Mouse (Mus musculus) c-Kit-negative CD71-positive TER-119-positive erythroid progenitor cells, embryonic 14.5 days (primary cell): ENCODE data around the gene Mta3.

Experiments
- DNase-seq: peaks from one replicate; pipeline ENCODE4 v3.0.0-alpha.2; 2013; ENCODE audit warnings: low read depth, low spot score

The Mta3 gene

DNA sequence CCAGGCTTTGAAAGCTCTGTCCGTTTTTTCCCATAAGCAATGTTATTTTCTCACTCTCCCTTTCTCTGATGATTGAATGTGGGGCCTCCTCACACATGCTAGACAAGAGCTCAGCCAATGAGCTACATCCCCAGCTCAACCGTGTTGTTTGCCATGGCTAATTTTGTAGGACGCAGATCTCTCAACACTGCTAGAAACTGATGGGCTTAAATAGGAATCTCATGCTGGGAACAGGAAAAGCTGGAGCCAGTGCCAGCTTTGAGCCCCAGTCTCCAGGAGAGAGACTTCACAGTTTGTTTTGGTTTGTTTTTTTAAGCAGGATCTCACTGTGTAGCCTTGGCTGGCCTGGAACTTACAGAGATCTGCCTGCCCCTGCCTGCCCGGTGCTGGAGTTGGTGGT lies 53.6 kb downstream of the Mta3 start:
- no peak for DNase-seq

GRCm38 (mm10) chr17:83764538-83764937 lies 58.6 kb downstream of the Mta3 start:
- no peak for DNase-seq

DNA sequence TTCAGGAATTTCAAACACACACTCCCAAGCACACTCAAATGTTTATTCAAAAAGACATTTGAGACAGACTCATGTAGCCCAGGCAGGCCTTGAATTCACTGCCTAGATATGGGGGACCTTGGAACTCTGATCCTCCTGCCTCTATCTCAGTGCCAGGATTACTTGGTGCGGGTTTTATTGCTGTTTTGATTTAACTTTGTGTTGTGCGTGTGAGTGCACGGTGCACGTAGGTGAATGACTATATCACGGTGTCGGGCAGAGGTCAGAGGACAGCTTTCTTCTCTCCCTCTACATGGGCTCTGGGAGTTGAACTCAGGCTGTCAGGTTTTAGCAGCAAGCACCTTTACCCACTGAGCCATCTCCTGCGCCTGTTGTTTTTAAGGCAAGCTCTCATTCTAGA lies 61.1 kb downstream of the Mta3 start:
- DNase-seq = no peak

GRCm38 (mm10) chr17:83768309-83768708 lies 62.3 kb downstream of the Mta3 start:
- no peak for DNase-seq

- DNase-seq = no peak
Measured at GRCm38 (mm10) chr17:83770371-83770770, 64.4 kb downstream of the Mta3 start.

DNA sequence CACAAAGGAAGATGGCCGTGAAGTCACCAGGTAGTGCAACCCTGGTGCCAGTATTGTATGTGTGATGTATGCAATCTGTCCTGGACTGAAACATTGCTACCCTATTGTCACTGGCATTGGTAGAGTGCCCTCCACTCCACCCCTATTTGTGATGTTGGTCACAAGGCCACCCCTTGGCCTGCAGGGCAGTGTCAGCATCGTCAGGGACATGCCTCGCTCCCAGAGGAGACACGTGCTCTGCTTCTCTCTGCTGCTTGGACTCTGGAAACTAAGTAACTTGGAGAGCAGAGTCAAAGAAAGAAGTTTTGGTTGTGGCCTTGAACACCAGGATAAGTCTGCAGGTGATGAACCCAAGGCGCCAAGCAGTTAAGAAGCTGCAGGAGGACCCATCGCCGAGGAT lies 65.0 kb downstream of the Mta3 start:
- no peak for DNase-seq

GRCm38 (mm10) chr17:83772110-83772509 lies 66.1 kb downstream of the Mta3 start:
- DNase-seq = no peak

DNA sequence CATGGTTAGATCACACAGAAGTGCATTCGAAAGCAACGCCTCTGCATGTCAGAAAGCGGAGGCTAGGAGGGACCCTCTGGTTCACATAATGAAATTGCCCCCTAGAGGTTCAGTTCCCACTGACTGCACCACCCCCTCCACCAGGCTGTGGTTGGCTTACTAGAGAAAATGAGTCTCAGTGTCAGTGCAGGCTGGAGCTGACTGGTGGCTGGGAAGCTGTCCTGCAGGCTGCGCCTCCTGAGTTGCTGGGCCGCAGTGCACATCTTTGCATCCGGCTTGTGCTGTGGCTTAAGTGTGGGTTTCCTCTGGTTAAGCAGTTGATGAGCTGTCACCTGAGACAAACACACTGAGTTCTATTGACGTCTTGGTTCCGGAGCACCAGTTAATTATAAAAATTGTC lies 66.7 kb downstream of the Mta3 start:
- no peak for DNase-seq

GRCm38 (mm10) chr17:83776965-83777364 lies 71.0 kb downstream of the Mta3 start:
- DNase-seq = no peak

DNA sequence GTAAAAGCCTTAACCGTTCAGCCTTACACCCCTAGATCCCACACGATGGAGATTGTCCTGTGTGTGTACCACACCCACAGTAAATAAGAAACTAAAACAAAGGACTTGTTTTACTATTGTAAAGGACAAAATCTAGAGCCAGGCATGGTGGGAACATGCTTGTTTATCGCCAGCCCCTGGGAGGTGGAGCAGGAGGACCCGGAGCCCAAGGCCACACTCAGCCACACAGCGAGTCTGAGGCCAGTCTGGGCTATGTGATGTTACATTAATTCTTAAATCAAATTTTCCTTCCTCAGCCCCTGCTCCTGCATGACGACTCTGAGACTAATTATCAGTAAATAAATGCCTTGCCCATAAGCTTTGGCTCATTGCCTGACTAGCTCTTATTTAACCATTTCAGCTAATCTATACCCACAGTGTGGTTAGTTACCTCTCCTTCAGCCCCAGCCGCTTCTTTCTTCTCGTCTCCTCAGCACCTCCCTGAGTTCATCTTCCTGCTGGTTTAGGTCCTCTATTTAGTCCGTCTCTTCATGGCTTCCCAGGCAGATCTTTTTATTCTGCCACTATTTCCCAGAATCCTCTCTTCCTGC lies 71.6 kb downstream of the Mta3 start:
- DNase-seq = no peak

GRCm38 (mm10) chr17:83780228-83780627 lies 74.3 kb downstream of the Mta3 start:
- peak; percentile 44 for DNase-seq

DNA sequence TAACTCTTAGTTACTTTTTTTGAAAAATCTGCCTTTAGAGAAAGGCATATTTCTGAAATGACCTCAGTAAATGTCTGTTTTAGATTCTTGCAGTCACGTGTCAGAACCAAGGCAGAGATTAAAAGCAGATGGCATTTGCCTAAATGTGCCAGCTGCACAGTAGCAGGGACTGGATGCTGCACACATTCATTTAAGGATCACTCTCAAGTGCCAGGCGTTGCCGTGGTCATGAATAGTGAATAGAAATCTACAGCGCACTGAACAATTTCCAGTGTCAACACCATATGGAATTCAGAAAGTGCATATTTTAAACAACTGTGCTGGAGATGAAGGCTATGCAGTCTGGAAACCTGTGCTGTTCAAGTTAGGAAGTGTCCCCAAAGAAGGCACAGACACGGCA lies 76.8 kb downstream of the Mta3 start:
- DNase-seq = no peak

DNA sequence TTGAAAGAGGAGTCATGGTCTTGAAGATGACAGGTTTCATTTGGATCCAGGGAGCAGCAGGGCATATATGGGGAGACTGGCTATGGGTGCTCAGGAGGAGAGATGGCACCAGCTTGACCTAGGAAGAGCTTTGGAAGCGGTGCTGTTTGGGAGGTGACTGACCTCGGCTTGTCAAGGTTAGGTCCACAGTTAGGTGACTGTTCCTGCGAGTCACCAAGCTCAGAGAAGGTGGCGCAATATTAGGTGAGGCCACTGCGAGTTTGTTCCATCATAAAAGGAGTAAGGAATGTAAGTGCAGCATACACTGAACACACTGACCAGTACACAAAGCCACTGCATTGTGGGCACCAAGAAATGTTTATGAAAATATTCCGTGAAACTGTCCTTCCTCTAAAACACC lies 80.5 kb downstream of the Mta3 start:
- no peak for DNase-seq

DNA sequence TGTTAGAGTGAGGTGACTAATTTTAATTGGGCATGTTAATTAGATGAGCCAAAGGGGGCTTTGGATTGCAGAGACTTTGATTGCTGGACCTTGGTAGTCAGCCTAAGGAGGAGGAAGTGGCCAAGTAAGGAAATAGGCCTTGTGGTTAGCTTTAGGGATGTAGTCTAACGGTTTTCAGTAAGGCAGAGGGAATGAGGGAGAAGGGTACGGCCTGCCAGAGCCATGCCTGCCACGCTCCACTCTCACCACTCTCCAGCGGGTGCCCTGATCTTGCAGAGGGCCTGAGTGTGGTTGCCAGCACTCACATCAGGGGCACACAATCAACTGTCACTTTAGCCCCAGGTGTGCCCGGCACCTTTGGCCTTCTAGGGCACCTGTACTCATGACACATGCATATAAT lies 84.2 kb downstream of the Mta3 start:
- DNase-seq = no peak

DNA sequence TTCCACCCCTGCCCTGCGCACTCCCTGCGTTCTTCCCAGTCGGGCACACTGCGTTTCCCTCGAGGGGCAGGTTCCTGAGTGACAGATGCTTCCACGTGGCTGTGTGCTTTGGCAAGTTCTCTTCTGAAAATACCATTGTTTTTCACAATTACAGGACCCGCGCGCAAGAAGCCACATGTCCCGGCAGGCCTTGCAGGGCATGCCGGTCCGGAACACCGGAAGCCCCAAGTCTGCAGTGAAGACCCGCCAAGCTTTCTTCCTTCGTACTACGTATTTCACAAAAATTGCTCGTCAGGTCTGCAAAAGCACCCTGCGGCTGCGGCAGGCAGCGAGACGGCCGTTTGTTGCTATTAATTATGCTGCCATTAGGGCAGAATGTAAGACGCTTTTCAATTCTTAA lies 86.4 kb downstream of the Mta3 start:
- DNase-seq = no peak

DNA sequence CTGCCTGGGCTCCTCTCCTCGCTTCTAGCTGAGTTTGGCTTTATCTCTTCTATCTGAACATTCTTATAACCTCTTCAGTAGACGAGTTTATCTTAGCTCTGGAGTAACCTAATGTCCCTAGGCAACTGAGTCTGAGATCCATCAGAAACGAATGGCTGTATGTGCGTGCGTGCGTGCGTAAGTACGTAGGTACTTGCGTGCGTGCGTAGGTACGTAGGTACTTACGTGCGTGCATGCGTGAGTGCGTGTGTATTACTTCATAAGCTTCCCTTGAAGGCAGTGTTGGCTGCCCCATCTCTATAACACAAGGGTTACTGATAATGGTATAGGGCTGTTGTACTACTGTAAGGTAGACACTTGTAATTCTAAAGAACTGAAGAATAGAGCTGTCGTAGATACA lies 89.2 kb downstream of the Mta3 start:
- DNase-seq = no peak

DNA sequence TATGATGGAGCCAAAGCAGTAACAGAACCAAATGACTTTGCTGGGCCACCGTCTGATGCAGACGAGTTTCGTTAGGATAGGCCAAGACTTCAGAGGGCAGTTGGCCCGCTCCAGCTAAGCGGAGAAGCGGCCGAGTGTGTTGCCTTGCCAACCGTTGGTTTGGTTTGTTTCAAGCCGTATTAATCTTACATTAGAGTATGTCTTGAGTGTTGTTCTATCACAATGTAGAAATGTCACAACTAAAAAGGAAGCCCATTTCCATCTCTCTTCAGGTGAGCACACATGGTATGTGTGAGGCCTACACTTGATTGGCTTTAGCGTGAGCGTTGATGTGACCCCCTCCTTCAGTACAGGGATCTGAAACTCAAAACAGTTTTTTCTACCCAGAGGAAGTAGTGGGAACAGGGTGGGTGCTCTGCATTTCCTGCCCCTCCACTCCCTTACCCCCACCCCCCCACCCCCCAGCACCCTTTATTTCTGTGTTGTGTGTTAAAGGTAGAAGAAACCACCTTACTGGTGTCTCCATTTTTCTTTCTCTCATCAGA lies 93.6 kb downstream of the Mta3 start:
- DNase-seq = no peak

DNA sequence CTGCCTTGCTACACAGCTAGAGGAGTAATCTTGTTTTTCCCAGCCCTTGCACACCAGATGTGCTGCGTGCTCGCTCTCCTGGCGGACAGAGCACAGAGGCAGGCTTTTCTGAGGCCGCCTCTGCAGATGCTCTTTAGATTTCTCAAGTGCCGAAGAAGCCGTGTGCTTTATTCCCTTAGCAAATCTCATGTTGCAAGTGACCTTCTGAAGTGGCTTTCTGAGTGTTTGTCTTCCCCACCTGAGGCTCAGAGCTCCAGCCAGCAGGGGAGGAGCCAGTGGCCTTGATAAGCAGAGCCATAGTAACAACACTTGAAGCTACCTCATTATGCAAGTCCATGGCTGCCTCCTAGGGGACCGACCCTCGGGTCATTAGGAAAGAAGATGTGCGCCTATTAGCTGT lies 98.0 kb downstream of the Mta3 start:
- DNase-seq = no peak

DNA sequence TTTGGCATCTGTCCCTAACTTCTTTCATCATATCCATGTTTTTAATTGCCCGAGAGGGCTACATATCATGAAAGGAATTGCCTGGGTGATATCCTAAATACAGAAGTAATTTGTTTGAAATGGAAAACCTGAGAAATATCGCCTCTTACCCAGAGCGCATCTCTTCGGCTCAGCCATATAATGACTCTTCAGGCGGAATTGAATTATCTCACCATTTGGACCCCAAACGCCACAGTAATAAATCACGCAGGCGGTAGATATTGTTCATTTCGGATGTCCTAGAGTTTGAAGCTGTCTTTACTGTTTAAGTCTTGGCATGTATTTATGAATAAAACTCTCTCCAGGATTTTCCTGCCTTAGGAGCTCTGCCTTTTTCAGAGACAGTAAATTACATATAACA lies 99.1 kb downstream of the Mta3 start:
- no peak for DNase-seq

DNA sequence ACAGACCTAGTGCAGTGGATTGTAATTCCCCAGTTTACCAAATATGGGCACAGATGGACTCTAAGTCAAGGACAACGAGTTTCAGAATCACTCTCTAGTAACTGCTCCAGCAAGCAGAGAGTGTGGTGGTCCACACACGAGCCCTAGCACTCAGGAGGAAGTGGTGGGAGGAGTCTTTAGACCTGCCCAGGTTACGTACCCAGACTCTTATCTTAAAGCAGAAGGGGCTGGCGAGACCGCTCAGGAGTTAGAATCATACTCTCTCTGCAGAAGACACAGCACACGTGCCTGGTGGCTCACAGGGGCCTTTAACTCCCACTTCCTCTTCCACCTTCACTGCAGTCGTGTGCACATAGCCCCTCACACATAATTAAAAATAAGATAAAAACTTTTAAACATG lies 101.4 kb downstream of the Mta3 start:
- DNase-seq = no peak

GRCm38 (mm10) chr17:83807778-83808398 lies 101.9 kb downstream of the Mta3 start:
- peak; percentile 91 for DNase-seq

DNA sequence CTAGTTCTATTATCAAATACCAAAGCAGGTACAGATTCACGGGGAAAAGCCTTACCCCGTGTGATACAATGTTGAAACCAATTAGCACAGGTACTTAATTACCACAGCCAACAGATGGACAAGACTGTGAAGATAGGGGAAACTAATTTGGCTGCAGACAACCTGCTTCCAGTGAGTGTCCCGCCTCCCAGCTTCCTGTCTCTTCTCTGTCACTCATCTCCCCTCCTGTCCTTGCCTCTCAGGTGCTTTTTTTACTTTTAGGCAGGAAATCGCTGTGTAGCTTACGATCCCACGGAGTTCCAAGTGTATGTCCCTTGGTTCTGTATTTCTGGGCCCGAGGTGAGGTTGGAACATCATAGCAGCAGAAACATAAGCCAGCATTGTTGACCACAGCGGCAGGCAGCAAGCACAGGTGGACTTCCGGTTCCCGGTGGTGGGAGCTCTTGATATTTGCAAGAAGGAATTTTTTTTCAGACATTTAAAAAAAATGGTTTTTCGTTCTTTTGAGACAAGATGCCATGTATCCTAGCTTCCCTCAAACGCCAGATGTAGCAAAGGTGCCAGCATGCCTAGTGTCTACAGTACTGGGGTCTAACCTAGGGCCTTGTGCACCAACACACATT lies 102.6 kb downstream of the Mta3 start:
- DNase-seq = no peak

DNA sequence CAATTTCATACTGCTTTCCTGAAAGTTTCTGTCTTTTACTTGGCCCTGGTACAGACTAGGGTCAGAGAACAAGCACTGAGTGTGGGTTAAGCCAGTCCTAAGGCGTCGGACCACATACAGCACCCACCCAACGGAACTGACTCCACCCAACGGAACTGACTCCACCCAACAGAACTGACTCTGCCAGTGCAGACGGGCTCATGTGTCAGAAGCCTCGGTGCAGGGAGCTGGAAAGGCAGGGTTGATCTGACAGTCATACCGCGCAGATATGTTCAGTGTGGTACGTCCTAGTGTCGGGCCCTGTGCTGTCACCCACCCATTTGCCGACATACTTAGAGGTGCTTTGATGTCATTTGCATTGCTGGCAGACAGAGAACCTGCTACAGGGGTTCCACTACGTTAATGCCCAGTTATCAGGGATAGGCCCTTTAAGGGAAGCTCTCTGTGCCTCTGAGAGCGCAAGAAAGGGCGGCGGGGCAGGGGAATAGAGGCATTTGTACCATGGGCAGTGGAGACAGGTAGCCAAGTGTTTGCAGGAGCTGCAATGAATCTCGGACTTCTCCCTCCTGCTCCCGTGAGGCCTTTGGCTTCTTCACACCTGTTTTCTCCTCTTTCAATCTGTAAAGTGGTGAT lies 103.3 kb downstream of the Mta3 start:
- DNase-seq = peak; percentile 85
